Mouse (Mus musculus): ENCODE measurements around the gene Litaf.

Litaf gene

DNA sequence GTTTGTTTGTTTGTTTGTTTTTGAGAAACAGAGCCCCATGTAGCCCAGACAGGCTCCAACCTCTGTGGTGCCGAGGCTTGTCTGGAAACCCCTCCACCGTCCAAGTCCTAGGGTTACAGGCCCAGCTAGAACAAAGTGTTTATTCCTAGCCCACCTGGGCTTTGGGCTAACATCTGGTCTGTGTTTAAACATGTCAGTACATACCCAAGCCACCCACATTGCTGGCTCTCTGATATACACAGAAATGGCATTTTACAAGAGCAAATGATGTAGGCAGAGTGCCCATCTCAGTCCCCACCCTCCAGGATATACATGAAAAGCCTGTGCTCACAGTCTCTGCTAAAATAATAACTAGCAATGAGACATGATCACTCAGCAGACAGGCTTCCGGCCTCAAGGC, 149.7 kb downstream of the Litaf start:
- DNase-seq (ENCODE audit: low read depth, low spot score), result no peak

DNA sequence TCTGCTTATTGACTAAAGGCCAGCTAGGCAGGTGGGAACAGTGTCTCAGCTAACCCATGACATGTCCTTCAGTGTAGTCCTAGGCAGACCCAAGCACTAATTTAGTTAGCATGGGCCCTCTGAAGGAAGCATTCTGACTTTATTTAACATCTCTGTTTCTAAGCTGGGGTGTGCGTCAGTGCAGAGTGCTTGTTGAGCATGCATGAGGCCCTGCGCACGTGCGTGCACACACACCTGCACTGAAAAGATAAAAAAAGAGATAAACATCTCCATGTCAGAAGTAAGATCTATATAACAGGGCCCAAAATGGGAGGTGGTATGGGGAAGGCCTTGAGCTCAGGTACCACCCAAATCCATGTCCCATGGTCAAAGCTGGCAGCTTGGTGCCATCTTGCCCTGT, 150.9 kb downstream of the Litaf start:
- no peak for DNase-seq (ENCODE audit: low read depth, low spot score)

DNA sequence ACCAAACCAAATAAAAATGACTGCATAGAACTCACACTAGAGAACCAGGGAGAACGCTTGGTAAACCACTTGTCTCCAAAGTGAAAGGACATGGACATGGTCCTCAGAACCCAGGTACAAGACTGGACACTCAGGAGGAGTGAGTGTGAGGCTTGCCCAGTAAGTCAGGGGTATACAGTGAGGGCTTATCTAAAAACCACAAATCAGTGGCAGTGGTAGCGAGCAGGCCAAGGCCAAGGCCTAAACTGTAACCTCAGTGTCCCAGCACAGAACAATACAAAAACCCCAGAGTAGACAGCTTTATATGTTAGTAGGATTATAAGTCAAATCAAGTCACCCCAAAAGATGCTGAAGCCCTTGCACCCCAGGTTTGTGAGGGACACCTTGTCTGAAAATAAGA, 154.9 kb downstream of the Litaf start:
- no peak for DNase-seq (ENCODE audit: low read depth, low spot score)

DNA sequence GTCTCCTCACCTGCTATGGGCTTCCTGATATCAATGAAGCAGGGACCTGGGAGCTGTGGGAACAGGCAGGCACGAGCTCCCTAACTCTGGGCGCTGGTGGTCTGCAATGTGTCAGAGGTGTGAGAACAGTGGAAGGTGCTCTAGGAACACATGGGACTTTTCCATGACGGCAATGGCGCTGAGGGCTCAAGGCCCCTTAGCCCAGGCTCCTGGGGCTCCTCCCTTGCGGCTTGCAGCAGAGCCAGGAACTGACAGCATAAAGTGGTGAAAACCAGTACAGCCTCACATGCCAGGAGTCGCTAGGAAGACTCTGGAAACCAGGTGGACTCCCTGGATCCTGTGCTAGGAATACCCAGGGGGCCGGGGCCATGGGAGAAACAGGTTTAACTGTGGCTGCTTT, 155.4 kb downstream of the Litaf start:
- DNase-seq (ENCODE audit: low read depth, low spot score), result no peak

Measured in CD4-positive, CD25-positive, alpha-beta regulatory T cell, adult 2 months (primary cell).